Mouse (Mus musculus) spleen, postnatal 10 days (tissue): ENCODE data around the gene Gm17019.
"Not testable (repeated sequence)": the region's sequence is repeated elsewhere in the genome, so short reads cannot be mapped to it uniquely, and the experiment has no call there.

Experiments used
- DNase-seq, 2 experiments: peaks; one replicate each; pipeline ENCODE4 v3.0.0; 2021 to 2022; ENCODE audit warnings: low spot score in 2 of 2

Gene Gm17019

DNA sequence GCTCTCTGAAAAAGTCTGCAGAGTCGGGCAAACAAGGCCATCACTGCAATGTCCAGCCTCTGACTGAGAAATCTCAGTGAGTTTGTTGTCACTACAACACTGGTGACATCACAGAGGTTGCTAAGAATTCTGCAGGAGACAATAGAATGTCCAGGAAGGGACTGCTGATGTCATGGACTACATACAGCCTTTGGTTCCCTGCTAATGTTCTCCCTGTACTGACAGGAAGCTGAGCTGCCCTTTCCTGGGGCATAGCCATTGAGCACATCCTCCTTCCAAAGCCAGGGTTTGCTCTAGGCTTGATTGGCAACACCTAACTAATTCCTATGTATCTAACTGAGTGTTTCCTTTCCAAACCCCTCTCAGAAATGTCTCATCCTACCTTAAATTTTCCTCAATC lies at the start of gene Gm17019:
Gm17019 (minus strand) TSS at position 101 of the 400 bp plus-strand sequence.
- not testable (repeated sequence) for DNase-seq

GRCm38 (mm10) chr5:15062385-15062715 lies 29.6 kb upstream of the Gm17019 start:
- not testable (repeated sequence) for DNase-seq

- not testable (repeated sequence) for DNase-seq
These were observed 29.0 kb upstream of the Gm17019 start for GRCm38 (mm10) chr5:15061638-15062384.

DNA sequence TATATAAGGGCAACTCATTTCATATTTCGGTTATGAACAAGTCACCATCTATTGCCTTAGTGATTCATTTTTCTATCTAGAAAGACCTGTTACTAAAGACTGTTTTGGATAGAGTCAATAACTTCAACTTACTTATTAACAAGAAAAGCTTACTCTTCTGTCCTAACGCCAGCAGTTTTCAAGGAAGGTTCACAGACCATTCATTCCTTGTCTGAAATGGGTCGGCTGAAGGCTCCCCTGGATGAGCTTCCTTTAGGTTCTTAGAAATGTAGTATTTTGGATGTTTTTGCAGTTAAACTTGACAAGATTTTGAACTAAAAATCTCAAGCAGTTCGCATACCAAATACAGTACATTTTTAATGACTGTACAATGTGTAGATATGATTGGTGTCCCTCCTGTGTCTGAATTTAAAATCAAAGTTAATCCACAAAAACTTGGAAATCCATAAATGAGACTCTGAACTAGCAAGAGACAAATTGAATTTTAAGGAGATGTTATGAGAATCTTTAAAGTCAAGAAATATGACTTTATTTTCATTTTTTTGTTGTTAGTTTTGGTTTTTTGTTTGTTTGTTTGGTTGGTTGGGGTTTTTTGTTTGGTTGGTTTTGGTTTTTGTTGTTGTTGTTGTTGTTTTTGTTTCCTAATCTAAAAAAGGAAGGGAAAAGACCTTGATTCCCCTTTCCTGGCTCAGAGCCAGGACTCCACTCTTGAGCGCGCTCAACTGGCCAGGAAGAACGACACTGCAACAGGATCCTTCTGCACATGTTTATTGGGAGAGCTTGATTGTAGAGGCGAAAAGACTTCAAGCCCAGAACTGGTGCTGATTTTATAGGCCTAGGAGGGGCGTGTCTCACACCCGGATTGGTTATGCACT lies 21.6 kb upstream of the Gm17019 start:
- not testable (repeated sequence) for DNase-seq

DNA sequence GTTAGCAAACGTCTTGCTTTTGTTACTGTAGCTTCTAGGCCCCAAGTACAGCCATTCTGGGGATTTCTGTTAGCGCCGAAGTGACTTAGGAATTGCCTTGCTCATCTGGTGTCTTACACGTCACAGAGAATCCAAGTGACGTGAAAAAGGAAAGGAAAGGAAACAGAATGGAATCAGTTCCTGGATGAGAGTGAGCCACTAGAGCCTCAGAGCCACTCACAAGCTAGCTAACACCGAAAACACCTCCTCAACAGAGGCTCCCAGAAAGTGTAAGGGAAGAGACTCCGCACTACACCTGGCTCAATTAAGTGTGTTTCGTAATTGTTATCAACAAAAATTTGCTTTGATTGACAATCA lies 20.8 kb upstream of the Gm17019 start:
- not testable (repeated sequence) for DNase-seq

GRCm38 (mm10) chr5:15052945-15053605 lies 20.3 kb upstream of the Gm17019 start:
- DNase-seq: not testable (repeated sequence)

DNA sequence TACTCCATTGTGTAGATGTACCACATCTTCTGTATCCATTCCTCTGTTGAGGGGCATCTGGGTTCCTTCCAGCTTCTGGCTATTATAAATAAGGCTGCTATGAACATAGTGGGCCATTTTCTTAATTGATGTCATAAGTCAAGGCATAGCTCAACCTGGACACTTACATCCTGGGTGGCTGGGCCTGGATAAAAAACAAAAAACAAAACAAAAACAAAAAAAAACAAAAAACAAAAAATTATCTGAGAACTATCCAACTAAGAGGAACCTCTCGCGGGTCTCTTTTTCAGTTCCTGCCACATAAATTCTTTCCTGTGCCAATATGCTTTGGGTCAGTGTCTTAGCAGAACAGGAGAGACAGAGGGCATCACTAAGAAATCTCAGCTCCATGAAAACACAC lies 18.0 kb upstream of the Gm17019 start:
- not testable (repeated sequence) for DNase-seq

DNA sequence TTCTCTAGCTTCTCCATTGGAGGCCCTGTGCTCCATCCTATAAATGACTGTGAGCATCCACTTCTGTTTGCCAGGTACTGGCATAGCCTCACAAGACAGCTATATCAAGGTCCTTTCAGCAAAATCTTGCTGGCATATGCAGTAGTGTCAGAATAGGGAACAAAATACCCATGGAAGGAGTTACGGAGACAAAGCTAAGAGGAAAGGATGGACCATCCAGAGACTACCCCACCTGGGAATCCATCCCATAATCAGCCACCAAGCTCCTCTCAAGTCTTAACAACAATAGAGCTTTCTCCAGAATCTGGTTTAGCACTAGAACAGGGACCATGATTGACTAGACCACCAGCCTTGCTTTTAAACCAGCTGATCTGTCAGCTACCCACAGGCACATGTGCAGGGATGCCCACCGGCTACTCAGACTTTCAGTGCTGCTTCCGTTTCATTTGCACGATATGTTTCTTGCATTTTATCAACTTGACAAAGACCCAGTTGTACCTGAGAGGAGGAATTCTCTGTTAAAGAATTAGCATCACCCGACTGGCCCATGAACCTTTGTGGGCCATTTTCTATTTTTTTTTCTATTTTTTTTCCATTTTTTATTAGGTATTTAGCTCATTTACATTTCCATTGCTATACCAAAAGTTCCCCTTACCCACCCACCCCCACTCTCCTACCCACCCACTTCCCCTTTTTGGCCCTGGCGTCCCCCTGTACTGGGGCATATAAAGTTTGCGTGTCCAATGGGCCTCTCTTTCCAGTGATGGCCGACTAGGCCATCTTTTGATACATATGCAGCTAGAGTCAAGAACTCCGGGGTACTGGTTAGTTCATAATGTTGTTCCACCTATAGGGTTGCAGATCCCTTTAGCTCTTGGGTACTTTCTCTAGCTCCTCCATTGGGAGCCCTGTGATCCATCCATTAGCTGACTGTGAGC lies 12.3 kb upstream of the Gm17019 start:
- DNase-seq: not testable (repeated sequence)

DNA sequence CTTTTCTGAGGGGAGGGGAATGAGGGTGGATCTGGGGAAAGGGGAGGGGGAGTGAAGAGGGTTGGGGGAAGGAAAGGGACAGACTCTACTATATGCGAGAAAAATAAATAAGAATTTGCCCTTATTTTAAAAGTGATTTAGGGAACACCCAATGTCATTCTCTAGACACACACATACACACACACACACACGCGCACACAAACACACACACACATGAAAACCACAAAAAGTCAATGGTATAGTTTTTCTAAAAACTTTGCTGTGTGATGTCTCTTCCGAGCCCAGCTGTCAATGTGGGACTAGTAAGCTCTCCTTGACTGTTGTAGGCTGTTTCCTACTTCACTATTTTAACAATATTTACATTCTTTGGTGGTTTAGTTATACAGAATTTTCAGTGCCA lies 8.0 kb upstream of the Gm17019 start:
- DNase-seq: not testable (repeated sequence)

GRCm38 (mm10) chr5:15039984-15040383 lies 7.2 kb upstream of the Gm17019 start:
- not testable (repeated sequence) for DNase-seq

DNA sequence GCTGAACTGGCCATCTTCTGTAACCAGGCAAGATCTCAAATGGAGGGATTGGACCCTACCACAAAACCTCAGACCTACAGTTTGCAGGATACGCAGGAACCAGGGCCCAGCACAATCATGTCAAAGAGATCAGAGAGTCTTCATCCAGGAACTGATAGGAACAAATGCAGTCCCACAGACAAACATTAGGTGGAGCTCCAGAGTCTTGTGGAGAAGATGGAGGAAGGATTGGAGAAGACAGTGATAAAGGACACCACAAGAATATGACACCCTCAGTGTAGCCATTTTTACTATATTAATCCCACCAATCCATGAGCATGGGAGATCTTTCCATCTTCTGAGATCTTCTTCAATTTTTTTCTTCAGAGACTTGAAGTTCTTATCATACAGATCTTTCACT lies 8.5 kb downstream of the Gm17019 start:
- DNase-seq: not testable (repeated sequence)

DNA sequence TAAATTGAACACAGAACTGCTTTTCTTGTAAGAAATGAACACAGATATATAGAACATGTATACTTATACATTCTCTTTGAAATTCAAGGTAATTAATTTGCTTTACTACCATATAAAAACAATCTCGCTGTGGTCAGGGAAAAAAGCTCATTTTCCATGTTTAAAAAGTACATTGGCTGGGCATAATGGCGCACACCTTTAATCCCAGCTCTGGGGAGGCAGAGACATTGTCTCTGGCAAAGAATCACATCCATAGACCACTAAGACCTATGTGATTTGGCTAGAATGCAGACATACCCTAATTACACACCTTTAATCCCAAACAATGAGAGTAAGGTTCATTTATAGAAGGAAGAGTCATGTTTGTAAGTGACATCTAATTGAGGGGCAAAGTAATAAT lies 12.7 kb downstream of the Gm17019 start:
- not testable (repeated sequence) for DNase-seq

DNA sequence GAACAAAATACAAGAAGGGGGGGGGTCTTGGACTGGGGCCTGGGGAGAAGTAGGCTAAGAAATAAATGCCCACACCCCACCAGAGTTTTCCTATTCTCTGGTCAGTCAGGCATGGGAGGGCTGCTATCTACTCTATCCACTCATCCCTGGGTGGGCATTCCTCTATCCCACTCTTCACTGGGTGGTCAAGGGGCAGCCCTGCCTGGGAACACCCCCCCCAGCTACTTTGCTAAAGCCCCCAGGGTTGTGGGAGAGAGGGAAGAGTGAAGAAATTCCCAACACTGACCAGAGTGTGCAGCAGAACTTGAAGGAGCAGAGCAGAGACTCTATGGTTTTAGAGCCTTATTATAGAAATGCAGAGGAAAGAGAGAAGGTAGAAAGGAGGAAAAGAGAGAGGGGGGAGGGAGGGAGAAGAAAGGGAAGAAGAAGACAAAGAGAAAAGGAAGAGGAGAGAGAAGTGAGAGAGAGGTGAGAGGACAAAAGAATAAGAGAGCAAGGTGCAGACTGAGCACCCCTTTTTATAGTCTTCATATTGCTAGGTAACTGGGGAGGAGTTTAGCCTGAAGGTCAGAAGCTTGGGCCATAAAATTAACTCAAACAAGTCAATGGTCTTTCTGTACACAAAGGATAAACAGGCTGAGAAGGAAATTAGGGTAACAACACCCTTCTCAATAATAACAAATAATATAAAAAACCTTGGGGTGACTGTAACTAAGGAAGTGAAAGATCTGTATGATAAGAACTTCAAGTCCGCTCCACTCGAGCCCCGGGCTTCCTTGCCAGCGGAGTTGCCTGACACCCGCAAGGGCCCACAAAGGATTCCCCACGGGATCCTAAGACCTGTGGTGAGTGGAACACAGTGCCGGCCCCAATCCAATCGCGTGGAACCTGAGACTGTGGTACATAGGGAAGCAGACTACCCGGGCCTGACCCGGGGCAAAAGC lies 21.9 kb downstream of the Gm17019 start:
- not testable (repeated sequence) for DNase-seq

DNA sequence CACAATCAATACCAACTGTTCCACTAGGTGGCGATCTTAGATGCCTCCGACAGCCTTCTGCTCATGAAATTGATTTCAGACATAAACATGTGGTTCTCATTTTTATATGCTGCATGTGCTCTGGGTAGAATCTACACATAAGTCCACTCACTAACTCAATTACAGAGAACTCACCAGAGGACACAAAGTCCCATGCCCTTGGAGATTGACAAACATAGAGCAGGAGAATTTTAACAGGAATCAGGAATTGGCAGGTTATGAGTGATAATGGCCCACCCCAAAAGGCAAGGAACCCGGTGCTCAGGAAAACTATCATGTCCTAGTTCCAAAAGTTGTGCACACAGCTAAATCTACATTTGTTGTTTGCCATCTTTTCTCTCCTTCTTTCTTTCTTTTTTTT lies 25.9 kb downstream of the Gm17019 start:
- not testable (repeated sequence) for DNase-seq

GRCm38 (mm10) chr5:15006288-15006687 lies 26.5 kb downstream of the Gm17019 start:
- not testable (repeated sequence) for DNase-seq

- DNase-seq: not testable (repeated sequence)
These were observed 27.2 kb downstream of the Gm17019 start for GRCm38 (mm10) chr5:15005584-15005983.

DNA sequence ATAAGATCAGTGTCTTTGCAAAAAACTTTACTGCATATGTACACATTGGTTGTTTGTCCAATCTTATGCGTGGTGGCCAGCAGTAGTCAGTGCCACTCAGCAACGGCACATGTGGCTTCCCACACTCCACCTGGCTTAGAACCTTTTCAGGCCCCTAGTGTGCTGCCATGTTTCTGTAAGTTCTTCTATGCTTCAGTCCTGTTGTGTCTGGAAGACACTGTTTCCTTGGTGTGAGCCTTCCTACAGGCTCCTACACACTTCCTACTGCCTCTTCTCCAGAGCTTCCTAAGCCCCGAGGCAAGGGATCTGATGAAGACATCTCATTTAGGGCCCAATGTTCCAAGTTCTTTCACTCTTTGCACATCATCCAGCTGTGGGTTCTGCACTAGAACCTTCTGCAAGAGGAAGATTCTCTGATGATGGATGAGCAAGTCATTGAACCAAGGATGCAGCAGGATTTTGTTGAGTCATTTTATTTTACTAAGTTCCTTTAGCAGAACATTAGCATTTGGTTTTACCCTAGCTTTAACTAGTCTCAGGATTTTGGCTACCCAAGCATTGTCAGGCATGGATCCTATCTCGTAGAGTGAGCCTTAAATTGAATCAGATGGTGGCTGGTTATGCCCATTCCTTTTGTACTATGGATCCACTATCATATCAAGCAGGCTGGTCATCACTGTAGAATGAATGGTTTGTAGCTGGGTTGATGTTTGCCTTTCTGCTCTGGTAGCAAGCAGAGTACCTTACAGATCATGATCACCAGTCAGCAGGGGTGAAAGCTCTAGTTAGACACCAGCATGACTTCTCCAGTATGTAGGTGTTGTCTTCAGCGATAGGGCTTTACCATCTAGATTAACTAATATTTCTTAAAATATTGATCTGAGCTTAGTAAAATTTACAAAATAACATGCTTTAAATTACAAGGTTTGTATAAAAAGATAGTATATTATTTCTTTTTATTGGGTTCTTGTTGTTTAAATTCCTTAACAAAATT lies 27.9 kb downstream of the Gm17019 start:
- not testable (repeated sequence) for DNase-seq

- not testable (repeated sequence) for DNase-seq
These were observed 34.7 kb downstream of the Gm17019 start for GRCm38 (mm10) chr5:14998077-14998476.

GRCm38 (mm10) chr5:14997556-14997955 lies 35.2 kb downstream of the Gm17019 start:
- DNase-seq: peak in 1 of 2 experiments; percentile 13
